Mouse (Mus musculus) spleen, adult 2 months (tissue): Measurements from ENCODE around the gene Scarb2. TPM values are rescaled to one million over a fixed set of nuclear protein-coding genes. Genes with fewer than 3 reads are reported as not detected.

Experiments used
- DNase-seq, 2 experiments: peaks; one replicate each; pipeline versions ENCODE4 v3.0.0 to v3.0.0-alpha.2; 2012 to 2021; ENCODE audit warnings: low spot score in 2 of 2, low read depth in 1 of 2
- H3K27ac ChIP-seq: fragments of 200-500 bp; 2 replicates; pipeline ENCODE4 v1.5.1; 2012; ENCODE audit warnings: low read length, inconsistent platforms; ENCODE audit not compliant: insufficient read depth
- H3K27me3 ChIP-seq: fragments of 200-500 bp; 2 replicates; pipeline ENCODE4 v1.6.1; 2012; ENCODE audit warnings: mild to moderate bottlenecking, moderate library complexity, low read length, inconsistent platforms; ENCODE audit not compliant: control insufficient read depth, insufficient read depth
- H3K36me3 ChIP-seq: fragments of 200-500 bp; 2 replicates; pipeline ENCODE4 v1.6.1; 2012; ENCODE audit warnings: mild to moderate bottlenecking, low read length, inconsistent platforms; ENCODE audit not compliant: control insufficient read depth, insufficient read depth
- H3K4me1 ChIP-seq: fragments of 200-500 bp; 2 replicates; pipeline ENCODE4 v1.6.1; 2011; ENCODE audit warnings: inconsistent platforms; ENCODE audit not compliant: control insufficient read depth, insufficient read depth, insufficient read length
- H3K4me3 ChIP-seq: fragments of 200-500 bp; 2 replicates; pipeline ENCODE4 v1.5.1; 2011; ENCODE audit warnings: mild to moderate bottlenecking, inconsistent platforms; ENCODE audit not compliant: insufficient read depth, insufficient read length; ENCODE audit errors: extremely low read depth
- CTCF ChIP-seq: fragments of 200-500 bp; IDR thresholded peaks from 2 replicates; pipeline ENCODE4 v1.5.1; 2011; ENCODE audit warnings: mild to moderate bottlenecking, inconsistent platforms; ENCODE audit not compliant: insufficient read depth, insufficient read length, insufficient replicate concordance; ENCODE audit errors: extremely low read depth
- POLR2A ChIP-seq: fragments of 200-500 bp; IDR thresholded peaks from 2 replicates; pipeline ENCODE4 v1.6.1; 2011; ENCODE audit warnings: low read depth, low read length, inconsistent platforms
- WGBS: fragments of 180-500 bp; shearing (Covaris S2); methylation state at CpG from one replicate; pipeline ENCODE4 v1.1.7; 2018; 5-methylcytosine and 5-hydroxymethylcytosine counted together
- polyA plus RNA-seq: library from polyadenylated mRNA; depleted of rRNA; stranded (reverse); fragments of >200 nt; gene quantifications from 2 replicates; pipeline ENCODE4 v1.2.3, GENCODE M21; 2012

Gene Scarb2
- polyA plus RNA-seq, 1 experiment: 16.0 TPM

GRCm38 (mm10) chr5:92445016-92445415, 61.6 kb downstream of the Scarb2 start:
- Histone ChIP-seq H3K36me3 (peaks cover 24% of the 10 kb centered on the region), H3K27ac (no peak overlapping the region), H3K4me1 (no peaks in the 10 kb centered on the region), H3K4me3 (no peak overlapping the region), H3K27me3 (no peaks in the 10 kb centered on the region)
- WGBS: 91% methylated on average over 2 of the region's 2 CpGs
- no peak for TF ChIP-seq CTCF
- TF ChIP-seq POLR2A: no peak
- DNase-seq: no peak

GRCm38 (mm10) chr5:92442914-92443313, 63.7 kb downstream of the Scarb2 start:
- Histone ChIP-seq H3K27ac (no peak overlapping the region), H3K4me3 (no peak overlapping the region), H3K27me3 (no peaks in the 10 kb centered on the region), H3K36me3 (peaks cover 14% of the 10 kb centered on the region), H3K4me1 (no peaks in the 10 kb centered on the region)
- no peak for DNase-seq
- 87% methylated on average over 7 of the region's 7 CpGs for WGBS
- TF ChIP-seq CTCF (no peak), POLR2A (no peak)

- Histone ChIP-seq H3K27me3 (no peaks in the 10 kb centered on the region), H3K36me3 (peaks cover 5% of the 10 kb centered on the region; the same call in 1 of the 2 replicates), H3K4me3 (no peak overlapping the region), H3K27ac (no peak overlapping the region), H3K4me1 (no peaks in the 10 kb centered on the region)
- WGBS: 84% methylated on average over 5 of the region's 5 CpGs
- no peak for TF ChIP-seq POLR2A
- TF ChIP-seq CTCF: no peak
- no peak for DNase-seq
These were observed 65.1 kb downstream of the Scarb2 start for GRCm38 (mm10) chr5:92441494-92441893.

GRCm38 (mm10) chr5:92438540-92438939, 68.1 kb downstream of the Scarb2 start:
- no peak for DNase-seq
- no peaks in the 10 kb centered on the region for H3K27me3 ChIP-seq
- no peaks in the 10 kb centered on the region; the same call in 1 of the 2 replicates for H3K4me1 ChIP-seq
- peaks cover 1% of the 10 kb centered on the region; the same call in 1 of the 2 replicates for H3K36me3 ChIP-seq
- WGBS: 86% methylated on average over 8 of the region's 8 CpGs
- TF ChIP-seq POLR2A (no peak), CTCF (no peak)
- H3K4me3 ChIP-seq: no peak overlapping the region
- H3K27ac ChIP-seq: no peak overlapping the region

- Histone ChIP-seq H3K4me3 (peak within 1 kb of the TSS; percentile 75), H3K27ac (peak within 1 kb of the TSS; percentile 77), H3K36me3 (no peaks in the 10 kb centered on the region), H3K4me1 (no peaks in the 10 kb centered on the region; the same call in 1 of the 2 replicates), H3K27me3 (no peaks in the 10 kb centered on the region)
- WGBS: under 1% methylated on average over 34 of the region's 34 CpGs
- TF ChIP-seq CTCF (no peak), POLR2A (peak; percentile 28)
- DNase-seq: peak; percentile 93 to 98
These were observed 71.5 kb downstream of the Scarb2 start, which contains the start of gene Nup54 for GRCm38 (mm10) chr5:92435025-92435584. Gene Nup54 (minus strand): TSS chr5:92435219.

GRCm38 (mm10) chr5:92434571-92434985, 72.1 kb downstream of the Scarb2 start:
- under 1% methylated on average over 38 of the region's 39 CpGs for WGBS
- H3K27me3 ChIP-seq: no peaks in the 10 kb centered on the region
- no peaks in the 10 kb centered on the region; the same call in 1 of the 2 replicates for H3K4me1 ChIP-seq
- peak overlapping the region; percentile 77 for H3K27ac ChIP-seq
- no peak for DNase-seq
- H3K4me3 ChIP-seq: peak overlapping the region; percentile 75
- no peaks in the 10 kb centered on the region for H3K36me3 ChIP-seq
- TF ChIP-seq CTCF (no peak), POLR2A (no peak)

- no peak for DNase-seq
- Histone ChIP-seq H3K27ac (no peak overlapping the region), H3K4me3 (peak overlapping the region; percentile 75; the same call in 1 of the 2 replicates), H3K27me3 (no peaks in the 10 kb centered on the region), H3K36me3 (peaks cover 2% of the 10 kb centered on the region; the same call in 1 of the 2 replicates), H3K4me1 (no peaks in the 10 kb centered on the region; the same call in 1 of the 2 replicates)
- WGBS: 1% methylated on average over 12 of the region's 12 CpGs
- TF ChIP-seq POLR2A (no peak), CTCF (no peak)
These were observed 72.6 kb downstream of the Scarb2 start for GRCm38 (mm10) chr5:92434070-92434469.
